Mouse (Mus musculus) lung, postnatal 0 days (tissue): ENCODE data around the gene 2010111I01Rik. TPM values are rescaled to one million over a fixed set of nuclear protein-coding genes. Genes with fewer than 3 reads are reported as not detected.

Experiments
- ATAC-seq: fragments of 200-750 bp; cut with Nextera tagmentation; 2 replicates; pipeline ENCODE4 v1.8.0; 2017; ENCODE audit warnings: moderate library complexity
- DNase-seq: peaks from one replicate; pipeline ENCODE4 v3.0.0-alpha.2; 2016; ENCODE audit warnings: low spot score
- H3K27ac ChIP-seq: fragments of 300-500 bp; sonication (generic); 2 replicates; pipeline ENCODE4 v1.5.1; 2014; ENCODE audit warnings: antibody characterized with exemption, mild to moderate bottlenecking, low read length, mixed read lengths
- H3K27me3 ChIP-seq: fragments of 300-500 bp; sonication (generic); replicated peaks from 2 replicates; pipeline ENCODE4 v1.6.1; 2014; ENCODE audit warnings: low read length, mixed read lengths; ENCODE audit not compliant: insufficient read depth
- H3K36me3 ChIP-seq: fragments of 300-500 bp; sonication (generic); 2 replicates; pipeline ENCODE4 v1.6.1; 2014; ENCODE audit warnings: low read length, mixed read lengths; ENCODE audit not compliant: insufficient read depth
- H3K4me1 ChIP-seq: fragments of 300-500 bp; sonication (generic); 2 replicates; pipeline ENCODE4 v1.6.1; 2014; ENCODE audit warnings: antibody characterized with exemption, low read depth, low read length, mixed read lengths; ENCODE audit not compliant: insufficient read depth
- H3K4me2 ChIP-seq: fragments of 300-500 bp; sonication (generic); replicated peaks from 2 replicates; pipeline ENCODE4 v1.6.1; 2014; ENCODE audit warnings: low read depth, mild to moderate bottlenecking, low read length, moderate library complexity, mixed read lengths
- H3K4me3 ChIP-seq: fragments of 300-500 bp; sonication (generic); 2 replicates; pipeline ENCODE4 v1.5.1; 2014; ENCODE audit warnings: low read depth, low read length
- H3K9ac ChIP-seq: fragments of 300-500 bp; sonication (generic); replicated peaks from 2 replicates; pipeline ENCODE4 v1.6.1; 2014; ENCODE audit warnings: low read depth, mild to moderate bottlenecking
- H3K9me3 ChIP-seq: fragments of 300-500 bp; sonication (generic); 2 replicates; pipeline ENCODE4 v1.6.1; 2016; ENCODE audit warnings: low read length, mixed read lengths
- CTCF ChIP-seq: IDR thresholded peaks from 2 replicates; pipeline ENCODE4 v1.5.1; 2016; ENCODE audit warnings: antibody characterized with exemption, mild to moderate bottlenecking
- EP300 ChIP-seq: IDR thresholded peaks from 2 replicates; pipeline ENCODE4 v1.6.1; 2016; ENCODE audit warnings: antibody characterized with exemption, mild to moderate bottlenecking, control low read depth
- WGBS: fragments of 180-500 bp; shearing (Covaris S2); extraction: QIAGEN DNeasy Blood & Tissue Kit; methylation state at CpG from one replicate; pipeline ENCODE4 v1.1.7; 2014; 5-methylcytosine and 5-hydroxymethylcytosine counted together
- polyA plus RNA-seq: library from polyadenylated mRNA; unstranded; fragments of >200 nt; fragmentation: Nextera tagmentation; extraction: Ambion mirVana; gene quantifications from 2 replicates; pipeline ENCODE4 v1.2.1, GENCODE M21; 2015

2010111I01Rik gene
- polyA plus RNA-seq, 1 experiment from 2014 or later, result 130 TPM

DNA sequence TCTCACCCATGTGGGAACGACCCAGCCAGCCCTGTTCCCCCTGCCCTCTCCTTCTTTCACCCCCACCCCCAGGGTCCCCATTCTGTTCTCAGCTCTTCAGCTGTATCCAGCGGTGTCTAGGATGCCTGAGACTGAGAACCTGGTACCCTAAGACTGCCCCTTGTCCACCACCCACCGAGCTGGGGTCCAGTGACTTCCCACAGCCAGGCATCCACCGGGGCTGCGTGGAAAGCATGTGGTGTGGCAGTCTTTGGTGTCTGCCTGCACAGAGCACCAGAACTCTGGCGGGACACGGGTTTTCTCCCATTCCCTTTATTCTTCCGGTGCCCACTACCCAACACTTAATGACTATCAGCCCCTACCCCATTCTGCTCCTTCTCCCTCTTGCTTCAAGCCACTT, 119.0 kb downstream of the 2010111I01Rik start:
- no peak overlapping the region for H3K4me3 ChIP-seq
- no peak overlapping the region for H3K9ac ChIP-seq
- no peaks in the 10 kb centered on the region for H3K9me3 ChIP-seq
- no peak overlapping the region for H3K27ac ChIP-seq
- 78% methylated on average over 8 of the region's 8 CpGs for WGBS
- no peak for TF ChIP-seq EP300
- TF ChIP-seq CTCF, result no peak
- H3K27me3 ChIP-seq, result no peaks in the 10 kb centered on the region
- no peaks in the 10 kb centered on the region; the same call in 1 of the 2 replicates for H3K4me1 ChIP-seq
- no peak overlapping the region for H3K4me2 ChIP-seq
- ATAC-seq (no peak), DNase-seq (no peak)
- H3K36me3 ChIP-seq, result no peaks in the 10 kb centered on the region

DNA sequence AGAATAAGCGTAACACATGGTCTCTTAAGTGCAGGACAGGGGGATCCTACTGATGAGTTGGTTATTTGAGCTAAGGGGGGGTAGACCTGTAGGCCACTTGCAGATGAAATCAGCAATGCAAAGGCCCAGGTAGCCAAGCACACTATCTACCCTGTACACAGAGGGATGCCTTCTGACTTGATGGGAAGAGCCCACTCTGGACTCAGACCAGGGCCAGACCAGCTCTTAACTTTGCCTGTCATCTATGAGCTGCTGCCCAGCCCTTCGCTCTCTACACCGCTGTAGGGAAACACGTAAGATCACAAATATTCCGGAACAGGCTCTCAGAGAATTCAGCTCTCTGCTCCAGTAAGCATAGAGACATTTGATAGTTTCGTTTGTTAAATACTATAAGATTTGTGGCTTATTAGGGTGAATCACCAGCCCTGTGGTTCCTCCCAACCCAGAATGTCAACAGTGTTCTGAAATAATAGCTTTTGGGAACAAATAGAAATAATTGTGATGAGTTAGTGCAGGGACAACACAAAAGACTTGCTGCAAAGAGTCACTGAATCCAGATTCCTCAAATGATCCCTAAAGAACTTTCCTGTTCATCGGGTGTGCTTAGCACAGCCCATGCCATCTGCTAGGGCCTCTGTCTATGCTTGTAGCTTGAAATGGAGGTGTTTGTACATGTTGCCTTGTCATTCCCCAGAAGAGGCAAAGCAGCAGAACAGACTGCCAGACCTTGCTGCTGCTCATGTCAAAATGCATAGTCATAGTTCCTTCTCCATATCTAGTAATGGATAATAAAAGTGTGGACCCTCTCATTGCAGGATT, 123.4 kb downstream of the 2010111I01Rik start:
- Histone ChIP-seq H3K4me2 (no peak overlapping the region), H3K27ac (no peak overlapping the region), H3K9me3 (no peaks in the 10 kb centered on the region), H3K9ac (no peak overlapping the region), H3K36me3 (no peaks in the 10 kb centered on the region), H3K27me3 (no peaks in the 10 kb centered on the region), H3K4me1 (peaks cover 4% of the 10 kb centered on the region; the same call in 1 of the 2 replicates), H3K4me3 (no peak overlapping the region)
- ATAC-seq, result no peak
- no peak for DNase-seq
- WGBS, result 90% methylated on average over 7 of the region's 7 CpGs
- TF ChIP-seq CTCF (no peak), EP300 (no peak)

DNA sequence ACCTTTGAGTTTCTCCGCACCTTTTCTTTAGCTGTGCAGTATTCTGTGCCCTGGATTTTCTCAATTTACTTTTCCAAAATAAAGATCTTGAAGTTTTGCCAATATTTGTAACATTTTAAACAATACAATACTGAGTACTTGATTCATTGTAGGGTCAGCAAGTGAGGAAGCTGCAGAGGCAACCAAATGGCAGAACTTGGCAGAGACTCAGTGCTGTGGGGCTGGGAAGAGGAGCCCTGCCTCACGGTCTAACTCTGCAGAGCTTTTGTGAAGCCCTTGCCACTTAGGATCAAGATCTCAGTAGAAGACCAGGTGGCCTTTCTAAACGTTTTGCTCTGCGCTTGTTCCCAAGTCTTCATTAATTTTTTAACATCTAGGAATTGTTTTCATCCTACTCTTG, 124.8 kb downstream of the 2010111I01Rik start:
- TF ChIP-seq CTCF (no peak), EP300 (no peak)
- no peaks in the 10 kb centered on the region for H3K9me3 ChIP-seq
- WGBS, result 49% methylated on average over 4 of the region's 4 CpGs

DNA sequence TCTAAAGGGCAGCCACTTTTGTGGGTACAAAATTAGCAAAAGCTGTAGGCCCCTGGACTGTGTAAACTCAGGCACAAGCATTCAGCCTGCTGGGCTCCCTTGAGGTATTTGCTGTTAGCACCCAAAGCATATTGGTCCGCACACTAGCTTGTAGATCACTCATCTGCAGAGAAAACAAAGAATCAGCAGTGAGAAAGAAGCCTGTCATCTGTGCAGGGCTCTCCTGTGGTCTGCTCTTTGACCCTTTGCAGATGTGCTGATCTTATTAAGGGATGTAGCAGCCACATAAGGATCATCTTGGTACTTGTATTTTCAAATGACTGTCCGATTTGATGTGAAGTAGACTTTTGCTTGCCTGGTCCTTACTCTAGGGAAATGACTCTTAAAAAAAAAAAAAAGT, 126.6 kb downstream of the 2010111I01Rik start:
- Histone ChIP-seq H3K27ac (no peak overlapping the region), H3K4me1 (peaks cover 17% of the 10 kb centered on the region; the same call in 1 of the 2 replicates), H3K4me3 (no peak overlapping the region), H3K4me2 (no peak overlapping the region), H3K9me3 (no peaks in the 10 kb centered on the region), H3K36me3 (no peaks in the 10 kb centered on the region), H3K9ac (no peak overlapping the region), H3K27me3 (no peaks in the 10 kb centered on the region)
- ATAC-seq (no peak), DNase-seq (no peak)
- no peak for TF ChIP-seq EP300
- TF ChIP-seq CTCF, result no peak
- 66% methylated on average over 2 of the region's 2 CpGs for WGBS

More for the DNA sequence above, 124.8 kb downstream of the 2010111I01Rik start:
- no peak for ATAC-seq
- Histone ChIP-seq H3K4me2 (no peak overlapping the region), H3K4me1 (peaks cover 12% of the 10 kb centered on the region; the same call in 1 of the 2 replicates), H3K36me3 (no peaks in the 10 kb centered on the region), H3K4me3 (no peak overlapping the region), H3K27ac (no peak overlapping the region), H3K27me3 (no peaks in the 10 kb centered on the region), H3K9ac (no peak overlapping the region)
- DNase-seq, result no peak

DNA sequence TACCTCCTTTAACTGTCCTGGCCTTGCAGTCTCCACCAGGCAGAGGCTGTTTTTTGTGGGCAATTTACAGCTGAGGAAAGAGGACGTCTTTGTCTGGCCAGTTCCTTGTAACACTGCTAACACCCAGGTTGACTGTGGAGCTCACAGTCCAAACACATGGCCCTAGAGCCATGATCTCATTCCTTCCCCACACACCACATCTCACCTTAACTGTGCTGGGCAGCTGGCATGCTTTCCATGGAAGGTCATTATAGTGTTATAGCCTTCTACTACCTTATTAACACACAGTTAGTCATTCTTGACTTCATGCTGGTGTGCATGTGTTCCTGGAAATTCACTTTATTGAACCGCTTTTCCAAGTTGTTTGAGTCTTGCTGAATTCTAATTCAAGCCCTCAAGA, 127.6 kb downstream of the 2010111I01Rik start:
- H3K4me2 ChIP-seq, result no peak overlapping the region
- H3K4me3 ChIP-seq, result no peak overlapping the region
- no peak for DNase-seq
- 97% methylated on average over 2 of the region's 2 CpGs for WGBS
- H3K9me3 ChIP-seq, result no peaks in the 10 kb centered on the region
- no peak for ATAC-seq
- no peaks in the 10 kb centered on the region for H3K36me3 ChIP-seq
- no peak overlapping the region for H3K27ac ChIP-seq
- H3K27me3 ChIP-seq, result no peaks in the 10 kb centered on the region
- no peak overlapping the region for H3K9ac ChIP-seq
- H3K4me1 ChIP-seq, result peaks cover 20% of the 10 kb centered on the region; the same call in 1 of the 2 replicates
- no peak for TF ChIP-seq EP300
- no peak for TF ChIP-seq CTCF

DNA sequence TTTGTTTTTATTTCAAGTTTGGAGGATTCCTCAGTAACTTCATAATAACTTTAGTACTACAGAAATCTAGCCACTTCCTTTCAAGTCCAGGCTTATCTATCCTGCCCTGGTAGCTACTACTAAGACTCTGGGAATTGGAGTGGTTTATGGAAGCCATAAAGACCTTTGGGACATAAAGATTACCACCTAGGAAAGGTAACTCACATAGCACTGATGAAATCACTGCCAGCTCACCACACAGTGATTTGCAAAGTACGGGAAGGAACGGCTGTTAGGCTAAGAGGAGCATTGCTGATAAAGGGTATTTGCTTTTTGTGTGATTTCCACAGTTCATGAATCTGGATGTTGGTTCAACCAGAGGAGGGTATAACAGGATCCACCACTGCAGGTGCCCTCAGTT, 128.2 kb downstream of the 2010111I01Rik start:
- no peak overlapping the region for H3K4me2 ChIP-seq
- ATAC-seq (no peak), DNase-seq (no peak)
- no peak overlapping the region for H3K9ac ChIP-seq
- H3K4me1 ChIP-seq, result peaks cover 20% of the 10 kb centered on the region; the same call in 1 of the 2 replicates
- no peaks in the 10 kb centered on the region for H3K27me3 ChIP-seq
- no peaks in the 10 kb centered on the region for H3K9me3 ChIP-seq
- 65% methylated on average over 2 of the region's 2 CpGs for WGBS
- no peak overlapping the region for H3K27ac ChIP-seq
- H3K36me3 ChIP-seq, result no peaks in the 10 kb centered on the region
- TF ChIP-seq CTCF (no peak), EP300 (no peak)
- H3K4me3 ChIP-seq, result no peak overlapping the region
